Mouse (Mus musculus): ENCODE results near the gene Trim29.

Trim29 gene

GRCm38 (mm10) chr9:43315320-43315950 is 4.8 kb downstream of the Trim29 start:
- no peak for DNase-seq

- DNase-seq = no peak
Observed at GRCm38 (mm10) chr9:43316466-43316865, 5.8 kb downstream of the Trim29 start.

- no peak for DNase-seq
Observed at GRCm38 (mm10) chr9:43318661-43319060, 8.0 kb downstream of the Trim29 start.

- no peak for DNase-seq
Observed at GRCm38 (mm10) chr9:43321951-43322350, 11.3 kb downstream of the Trim29 start.

GRCm38 (mm10) chr9:43322666-43323065 is 12.0 kb downstream of the Trim29 start:
- DNase-seq = no peak

- no peak for DNase-seq
Observed at GRCm38 (mm10) chr9:43325486-43325885, 14.8 kb downstream of the Trim29 start.

GRCm38 (mm10) chr9:43326015-43326631 is 15.5 kb downstream of the Trim29 start:
- no peak for DNase-seq

- DNase-seq = no peak
Observed at GRCm38 (mm10) chr9:43327182-43328129, 16.8 kb downstream of the Trim29 start.

- DNase-seq = no peak
Observed at GRCm38 (mm10) chr9:43330426-43330825, 19.8 kb downstream of the Trim29 start.

- DNase-seq = no peak
Observed at GRCm38 (mm10) chr9:43331476-43332471, 21.1 kb downstream of the Trim29 start.

- DNase-seq = no peak
Observed at GRCm38 (mm10) chr9:43334476-43334875, 23.8 kb downstream of the Trim29 start.

- peak; percentile 22 to 42 for DNase-seq
Observed at GRCm38 (mm10) chr9:43337636-43338035, 27.0 kb downstream of the Trim29 start.

- no peak for DNase-seq
Observed at GRCm38 (mm10) chr9:43338067-43338466, 27.4 kb downstream of the Trim29 start.

- peak; percentile 46 to 52 for DNase-seq
Observed at GRCm38 (mm10) chr9:43339614-43340020, 29.0 kb downstream of the Trim29 start.

GRCm38 (mm10) chr9:43350089-43350488 is 39.4 kb downstream of the Trim29 start:
- DNase-seq = peak; percentile 61 to 74

- DNase-seq = no peak
Observed at GRCm38 (mm10) chr9:43351015-43351414, 40.4 kb downstream of the Trim29 start.

GRCm38 (mm10) chr9:43357011-43357410 is 46.4 kb downstream of the Trim29 start:
- no peak for DNase-seq

- no peak for DNase-seq
Observed at GRCm38 (mm10) chr9:43358591-43359323, 48.1 kb downstream of the Trim29 start.

GRCm38 (mm10) chr9:43368781-43369180 is 58.1 kb downstream of the Trim29 start:
- no peak for DNase-seq

GRCm38 (mm10) chr9:43383871-43384270 is 73.2 kb downstream of the Trim29 start:
- no peak for DNase-seq

GRCm38 (mm10) chr9:43384400-43384799 is 73.8 kb downstream of the Trim29 start:
- DNase-seq = no peak

Measured in thymus, adult 18-20 months (tissue).